Mouse (Mus musculus): Measurements from ENCODE around the gene Nrg4. TPM values are rescaled to one million over a fixed set of nuclear protein-coding genes. Genes with fewer than 3 reads are reported as not detected.

Gene Nrg4
- polyA plus RNA-seq, 1 experiment from 2014 or later: 1.3 TPM

DNA sequence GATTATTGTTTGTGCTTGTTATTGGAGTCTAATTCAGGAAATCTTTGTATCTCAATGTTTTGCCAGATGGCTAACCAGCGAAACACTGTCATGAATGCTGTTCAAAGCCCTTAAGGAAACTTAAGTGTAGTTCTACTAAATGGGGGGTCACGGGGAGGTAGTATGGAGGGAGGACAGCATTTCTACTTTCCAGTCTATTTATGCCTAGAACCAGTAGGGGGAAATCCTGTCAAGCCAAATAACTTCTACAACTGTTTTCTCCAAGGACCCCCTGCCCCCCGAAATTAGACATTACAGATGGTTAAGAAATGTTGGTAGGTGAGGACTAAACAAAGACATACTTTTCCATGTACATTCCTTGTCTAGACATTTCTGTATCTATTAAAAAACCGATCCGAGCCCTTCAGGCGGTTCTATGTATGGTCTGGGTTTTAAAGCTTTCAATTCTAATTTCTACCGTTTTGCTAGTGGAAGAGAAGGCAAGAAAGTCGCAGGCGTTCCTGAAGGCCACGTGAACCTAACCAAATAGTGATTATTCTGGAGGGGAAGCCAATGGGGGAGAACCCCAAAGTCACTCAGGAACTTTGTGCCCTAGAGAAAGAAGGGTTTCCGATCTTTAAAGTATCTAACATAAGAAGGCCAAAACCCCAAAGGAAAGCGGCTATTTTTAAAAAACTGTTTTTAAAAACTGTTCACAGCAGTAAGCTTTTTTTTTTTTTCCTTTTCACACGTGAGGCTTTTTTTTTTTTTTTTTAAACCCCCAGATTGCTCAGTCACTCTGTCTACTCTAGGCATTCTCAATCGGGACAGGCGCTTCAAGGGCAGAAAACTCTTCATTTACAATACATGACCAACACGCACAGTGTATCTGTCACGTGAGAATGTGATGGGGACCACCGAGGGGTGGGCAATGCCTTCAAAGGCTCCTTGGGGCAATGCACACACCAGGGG lies 805 bp downstream of the Nrg4 start:
- H3K4me3 ChIP-seq (ENCODE audit: low read depth, low read length): peak overlapping the region; percentile 79
- peak overlapping the region; percentile 92 for H3K9ac ChIP-seq (ENCODE audit: low read depth, low read length)
- H3K27ac ChIP-seq (ENCODE audit: low read length): peak overlapping the region; percentile 85
- H3K4me1 ChIP-seq (ENCODE audit: control insufficient read depth, insufficient read depth, low read length): peaks cover 18% of the 10 kb centered on the region
- 15% methylated on average over 18 of the region's 18 CpGs for WGBS
- no peak for ATAC-seq
- no peaks in the 10 kb centered on the region; the same call in none of the 2 replicates for H3K27me3 ChIP-seq (ENCODE audit: control insufficient read depth, insufficient read depth, low read depth, low read length)
- peak overlapping the region; percentile 77 for H3K4me2 ChIP-seq (ENCODE audit: low read length)
- H3K36me3 ChIP-seq (ENCODE audit: control insufficient read depth, insufficient read depth, low read length): no peaks in the 10 kb centered on the region
- no peaks in the 10 kb centered on the region for H3K9me3 ChIP-seq (replicated peaks; ENCODE audit: control insufficient read depth, low read length, poor library complexity, severe bottlenecking)

DNA sequence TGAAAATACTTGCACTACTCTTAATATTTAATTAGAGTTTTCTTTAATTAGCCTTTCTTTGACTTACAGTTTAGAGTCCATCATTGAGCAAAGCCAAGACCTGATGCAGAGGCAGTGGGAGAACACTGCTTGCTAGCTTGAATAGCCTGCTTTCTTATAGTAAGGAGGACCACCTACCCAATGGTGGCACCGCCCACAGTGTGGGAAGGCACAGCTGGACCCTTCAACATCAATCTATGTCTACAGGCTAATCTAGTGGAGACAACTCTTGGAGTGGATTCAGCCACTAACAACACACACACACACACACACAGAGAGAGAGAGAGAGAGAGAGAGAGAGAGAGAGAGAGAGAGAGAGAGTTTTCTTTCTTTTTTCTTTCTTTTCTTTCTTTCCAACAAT lies 1.6 kb downstream of the Nrg4 start:
- no peaks in the 10 kb centered on the region; the same call in none of the 2 replicates for H3K27me3 ChIP-seq (ENCODE audit: control insufficient read depth, insufficient read depth, low read depth, low read length)
- no peak overlapping the region for H3K4me3 ChIP-seq (ENCODE audit: low read depth, low read length)
- WGBS: 10% methylated on average over 1 of the region's 1 CpGs
- no peaks in the 10 kb centered on the region for H3K36me3 ChIP-seq (ENCODE audit: control insufficient read depth, insufficient read depth, low read length)
- no peak overlapping the region for H3K4me2 ChIP-seq (ENCODE audit: low read length)
- peaks cover 18% of the 10 kb centered on the region for H3K4me1 ChIP-seq (ENCODE audit: control insufficient read depth, insufficient read depth, low read length)
- no peak for ATAC-seq
- H3K27ac ChIP-seq (ENCODE audit: low read length): no peak overlapping the region
- no peaks in the 10 kb centered on the region for H3K9me3 ChIP-seq (replicated peaks; ENCODE audit: control insufficient read depth, low read length, poor library complexity, severe bottlenecking)
- no peak overlapping the region for H3K9ac ChIP-seq (ENCODE audit: low read depth, low read length)

DNA sequence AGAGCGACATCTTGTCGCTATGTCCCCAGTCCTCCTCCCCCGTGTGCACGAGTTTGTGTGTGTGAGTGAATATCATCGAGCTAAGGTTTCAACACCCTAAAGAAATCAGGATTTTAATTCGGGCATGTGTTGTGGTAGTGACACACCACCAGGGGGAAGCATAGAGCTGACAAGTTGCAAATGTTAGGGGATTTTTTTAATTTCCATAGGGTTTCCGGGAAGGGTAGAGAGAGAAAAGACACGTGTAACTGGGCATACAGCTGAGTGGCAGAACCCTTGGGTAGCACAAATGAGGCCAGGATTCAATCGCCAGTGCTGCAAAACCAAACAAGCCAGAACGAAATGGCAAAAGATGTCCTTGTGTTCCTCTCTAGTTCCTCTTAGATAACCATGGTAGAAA lies 2.1 kb downstream of the Nrg4 start:
- Histone ChIP-seq H3K4me3 (ENCODE audit: low read depth, low read length) (no peak overlapping the region), H3K27me3 (ENCODE audit: control insufficient read depth, insufficient read depth, low read depth, low read length) (no peaks in the 10 kb centered on the region; the same call in none of the 2 replicates), H3K4me2 (ENCODE audit: low read length) (no peak overlapping the region), H3K27ac (ENCODE audit: low read length) (no peak overlapping the region), H3K9me3 (replicated peaks; ENCODE audit: control insufficient read depth, low read length, poor library complexity, severe bottlenecking) (no peaks in the 10 kb centered on the region), H3K4me1 (ENCODE audit: control insufficient read depth, insufficient read depth, low read length) (peaks cover 18% of the 10 kb centered on the region), H3K9ac (ENCODE audit: low read depth, low read length) (no peak overlapping the region), H3K36me3 (ENCODE audit: control insufficient read depth, insufficient read depth, low read length) (no peaks in the 10 kb centered on the region)
- 54% methylated on average over 10 of the region's 10 CpGs for WGBS
- ATAC-seq: no peak

DNA sequence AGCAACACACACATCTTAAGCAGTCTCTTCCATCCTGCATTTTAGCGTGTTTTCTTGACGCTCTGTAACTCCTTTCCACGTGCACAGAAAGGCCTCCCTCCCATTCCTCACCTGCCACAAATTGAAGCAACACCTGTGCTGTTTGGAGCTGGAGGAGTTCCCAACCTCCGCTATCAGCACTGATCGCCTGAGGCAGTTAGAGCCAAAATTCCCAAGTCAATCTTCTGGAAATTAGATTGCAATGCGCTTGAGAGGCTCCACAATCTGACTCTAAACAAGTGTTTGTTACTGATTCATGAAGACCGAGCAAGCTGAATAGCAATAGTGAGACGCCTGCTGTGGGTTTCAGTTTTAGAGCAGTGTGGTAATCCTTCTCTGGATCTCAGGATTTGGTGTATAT lies 2.6 kb downstream of the Nrg4 start:
- H3K4me2 ChIP-seq (ENCODE audit: low read length): no peak overlapping the region
- 48% methylated on average over 8 of the region's 8 CpGs for WGBS
- H3K36me3 ChIP-seq (ENCODE audit: control insufficient read depth, insufficient read depth, low read length): no peaks in the 10 kb centered on the region
- ATAC-seq: no peak
- H3K27ac ChIP-seq (ENCODE audit: low read length): no peak overlapping the region
- no peaks in the 10 kb centered on the region for H3K9me3 ChIP-seq (replicated peaks; ENCODE audit: control insufficient read depth, low read length, poor library complexity, severe bottlenecking)
- peaks cover 18% of the 10 kb centered on the region for H3K4me1 ChIP-seq (ENCODE audit: control insufficient read depth, insufficient read depth, low read length)
- no peak overlapping the region for H3K9ac ChIP-seq (ENCODE audit: low read depth, low read length)
- no peak overlapping the region for H3K4me3 ChIP-seq (ENCODE audit: low read depth, low read length)
- no peaks in the 10 kb centered on the region; the same call in none of the 2 replicates for H3K27me3 ChIP-seq (ENCODE audit: control insufficient read depth, insufficient read depth, low read depth, low read length)

DNA sequence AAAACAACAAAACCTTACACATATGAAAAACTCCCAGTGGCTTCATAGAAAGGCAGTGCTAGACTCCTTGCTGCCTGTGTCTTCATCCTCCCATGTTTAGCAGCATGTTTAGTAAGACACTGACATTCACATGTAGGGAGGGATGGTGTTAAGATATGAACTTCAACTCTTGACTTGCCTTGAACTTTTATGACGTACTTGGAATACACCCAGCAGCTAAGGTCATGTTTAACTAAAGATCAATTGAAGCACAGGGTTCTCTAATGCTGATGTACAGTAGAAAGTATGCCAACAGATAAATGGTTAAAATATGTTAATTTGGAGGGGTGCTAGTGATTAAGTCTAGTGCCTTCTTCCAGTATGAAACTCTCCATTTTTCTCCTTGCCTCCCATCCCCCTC lies 4.0 kb downstream of the Nrg4 start:
- Histone ChIP-seq H3K4me1 (ENCODE audit: control insufficient read depth, insufficient read depth, low read length) (peaks cover 8% of the 10 kb centered on the region), H3K4me3 (ENCODE audit: low read depth, low read length) (no peak overlapping the region), H3K9me3 (replicated peaks; ENCODE audit: control insufficient read depth, low read length, poor library complexity, severe bottlenecking) (no peaks in the 10 kb centered on the region), H3K4me2 (ENCODE audit: low read length) (no peak overlapping the region), H3K36me3 (ENCODE audit: control insufficient read depth, insufficient read depth, low read length) (no peaks in the 10 kb centered on the region), H3K27ac (ENCODE audit: low read length) (no peak overlapping the region), H3K27me3 (ENCODE audit: control insufficient read depth, insufficient read depth, low read depth, low read length) (no peaks in the 10 kb centered on the region; the same call in none of the 2 replicates), H3K9ac (ENCODE audit: low read depth, low read length) (no peak overlapping the region)
- 91% methylated on average over 1 of the region's 1 CpGs for WGBS
- no peak for ATAC-seq

DNA sequence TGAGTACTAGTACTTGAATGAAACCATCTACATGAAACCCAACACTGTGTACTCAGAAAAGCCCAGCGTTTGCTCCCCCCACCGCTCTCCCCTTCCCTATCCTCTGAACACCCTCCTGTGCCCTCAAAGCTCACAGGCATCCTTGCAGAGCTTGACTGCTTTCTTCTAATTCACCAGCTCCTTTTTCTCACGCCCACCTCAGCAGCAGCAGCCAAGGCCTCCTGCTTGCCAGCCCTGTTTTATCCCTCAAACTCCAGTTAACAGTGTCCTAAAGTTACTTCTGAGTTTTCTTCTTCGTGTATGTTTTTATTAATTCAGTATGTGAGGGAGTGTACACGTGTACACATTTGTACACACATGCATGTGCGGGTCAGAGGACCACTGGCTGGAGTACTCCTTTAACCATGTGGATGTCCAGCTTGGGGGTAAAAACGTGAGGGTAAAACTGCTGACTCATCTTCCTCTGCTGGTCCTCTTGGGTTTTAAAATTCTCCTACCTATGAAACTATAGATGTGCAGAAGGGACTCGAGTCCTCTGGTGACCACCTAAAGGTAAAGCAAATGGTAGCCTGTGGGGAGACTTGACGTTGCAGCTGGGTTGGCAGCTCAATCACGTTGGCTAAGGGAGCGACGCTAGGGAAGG lies 12.9 kb downstream of the Nrg4 start:
- Histone ChIP-seq H3K4me3 (ENCODE audit: low read depth, low read length) (no peak overlapping the region), H3K27me3 (ENCODE audit: control insufficient read depth, insufficient read depth, low read depth, low read length) (no peaks in the 10 kb centered on the region), H3K36me3 (ENCODE audit: control insufficient read depth, insufficient read depth, low read length) (no peaks in the 10 kb centered on the region), H3K9ac (ENCODE audit: low read depth, low read length) (no peak overlapping the region), H3K4me2 (ENCODE audit: low read length) (no peak overlapping the region), H3K27ac (ENCODE audit: low read length) (no peak overlapping the region), H3K4me1 (ENCODE audit: control insufficient read depth, insufficient read depth, low read length) (no peaks in the 10 kb centered on the region), H3K9me3 (replicated peaks; ENCODE audit: control insufficient read depth, low read length, poor library complexity, severe bottlenecking) (no peaks in the 10 kb centered on the region)
- ATAC-seq: no peak
- 69% methylated on average over 12 of the region's 12 CpGs for WGBS

DNA sequence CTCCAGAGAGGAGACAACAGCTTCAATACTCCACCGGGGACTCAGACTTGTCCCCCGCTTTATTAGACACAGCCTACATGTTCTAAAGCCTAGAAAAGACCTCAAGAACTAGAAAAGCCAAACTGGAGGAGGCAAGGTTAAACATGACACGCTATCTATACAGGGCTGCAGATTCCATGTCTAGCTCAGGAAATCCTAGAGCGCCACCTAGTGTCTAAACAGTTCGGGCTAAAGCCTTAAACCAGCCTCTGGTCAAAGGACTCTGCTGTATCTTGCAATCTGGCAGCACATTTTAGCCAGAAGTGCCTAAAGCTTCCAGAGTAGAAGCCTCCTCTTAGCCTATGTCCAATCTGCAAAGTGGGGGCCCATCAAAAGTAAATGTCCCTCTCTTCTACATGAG lies 15.1 kb downstream of the Nrg4 start:
- Histone ChIP-seq H3K4me1 (ENCODE audit: control insufficient read depth, insufficient read depth, low read length) (no peaks in the 10 kb centered on the region), H3K9me3 (replicated peaks; ENCODE audit: control insufficient read depth, low read length, poor library complexity, severe bottlenecking) (no peaks in the 10 kb centered on the region), H3K27ac (ENCODE audit: low read length) (no peak overlapping the region), H3K4me3 (ENCODE audit: low read depth, low read length) (no peak overlapping the region), H3K9ac (ENCODE audit: low read depth, low read length) (no peak overlapping the region), H3K27me3 (ENCODE audit: control insufficient read depth, insufficient read depth, low read depth, low read length) (no peaks in the 10 kb centered on the region), H3K4me2 (ENCODE audit: low read length) (no peak overlapping the region), H3K36me3 (ENCODE audit: control insufficient read depth, insufficient read depth, low read length) (no peaks in the 10 kb centered on the region)
- WGBS: 8% methylated on average over 5 of the region's 5 CpGs
- ATAC-seq: peak; percentile 89

DNA sequence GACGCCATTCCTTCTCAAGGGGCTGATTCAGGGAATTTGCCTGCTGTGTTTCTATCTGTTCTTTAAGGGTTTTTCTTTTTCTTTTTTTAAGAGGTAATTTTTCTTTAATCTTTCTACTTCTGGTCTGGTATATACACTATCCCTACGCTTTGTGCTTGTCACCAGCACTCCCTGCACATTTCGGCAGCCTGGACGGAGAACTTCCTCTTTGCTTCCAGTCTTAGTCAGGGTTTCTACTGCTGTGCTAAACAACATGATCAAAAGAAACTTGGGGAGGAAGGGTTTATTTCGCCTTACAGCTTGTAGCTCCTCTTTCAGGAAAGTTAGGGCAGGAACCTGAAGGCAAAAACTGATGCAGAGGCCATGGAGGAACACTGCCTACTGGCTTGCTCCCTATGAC lies 18.2 kb downstream of the Nrg4 start:
- Histone ChIP-seq H3K4me2 (ENCODE audit: low read length) (no peak overlapping the region), H3K4me1 (ENCODE audit: control insufficient read depth, insufficient read depth, low read length) (no peaks in the 10 kb centered on the region), H3K36me3 (ENCODE audit: control insufficient read depth, insufficient read depth, low read length) (no peaks in the 10 kb centered on the region), H3K4me3 (ENCODE audit: low read depth, low read length) (no peak overlapping the region), H3K27ac (ENCODE audit: low read length) (no peak overlapping the region), H3K9me3 (replicated peaks; ENCODE audit: control insufficient read depth, low read length, poor library complexity, severe bottlenecking) (no peaks in the 10 kb centered on the region), H3K27me3 (ENCODE audit: control insufficient read depth, insufficient read depth, low read depth, low read length) (no peaks in the 10 kb centered on the region), H3K9ac (ENCODE audit: low read depth, low read length) (no peak overlapping the region)
- 82% methylated on average over 5 of the region's 5 CpGs for WGBS
- no peak for ATAC-seq

DNA sequence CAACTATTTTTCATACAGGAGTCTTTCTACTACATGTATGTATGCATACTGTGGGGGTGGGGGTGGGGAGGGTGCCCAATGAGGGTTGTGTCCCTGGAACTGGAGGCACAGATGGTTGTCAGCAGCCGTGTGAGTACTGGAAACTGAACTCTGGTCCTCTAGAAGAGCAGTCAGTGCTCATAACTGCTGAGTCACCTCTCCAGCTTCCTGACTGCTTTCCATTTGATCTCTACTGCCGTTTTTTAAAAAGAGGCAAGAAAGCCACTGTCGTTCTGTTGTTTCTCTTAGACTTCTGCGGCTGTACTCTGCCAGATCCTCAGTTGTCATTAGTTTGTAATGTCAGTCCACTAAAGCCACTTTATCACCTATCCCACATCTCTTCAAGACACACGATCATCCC lies 19.1 kb downstream of the Nrg4 start:
- 73% methylated on average over 5 of the region's 5 CpGs for WGBS
- Histone ChIP-seq H3K4me1 (ENCODE audit: control insufficient read depth, insufficient read depth, low read length) (no peaks in the 10 kb centered on the region), H3K27me3 (ENCODE audit: control insufficient read depth, insufficient read depth, low read depth, low read length) (no peaks in the 10 kb centered on the region), H3K4me3 (ENCODE audit: low read depth, low read length) (no peak overlapping the region), H3K9ac (ENCODE audit: low read depth, low read length) (no peak overlapping the region), H3K27ac (ENCODE audit: low read length) (no peak overlapping the region), H3K36me3 (ENCODE audit: control insufficient read depth, insufficient read depth, low read length) (no peaks in the 10 kb centered on the region), H3K4me2 (ENCODE audit: low read length) (no peak overlapping the region), H3K9me3 (replicated peaks; ENCODE audit: control insufficient read depth, low read length, poor library complexity, severe bottlenecking) (no peaks in the 10 kb centered on the region)
- no peak for ATAC-seq

Data from midbrain, embryonic 16.5 days (tissue).